Mouse (Mus musculus) CH12.LX (cell line): ENCODE data around the gene Hps4. TPM values are rescaled to one million over a fixed set of nuclear protein-coding genes. Genes with fewer than 3 reads are reported as not detected.
A peak's percentile ranks its signal among the peaks of the same experiment; 100 is the strongest.

ENCODE experiments used
- DNase-seq: peaks from one replicate; pipeline ENCODE4 v3.0.0-alpha.2; 2013; ENCODE audit errors: extremely low read depth
- H3K27ac ChIP-seq: 2 replicates; pipeline ENCODE4 v1.5.1; 2012; ENCODE audit warnings: low read depth, mild to moderate bottlenecking, control low read depth, moderate library complexity; ENCODE audit not compliant: insufficient read depth
- H3K27me3 ChIP-seq: replicated peaks from 2 replicates; pipeline ENCODE3; 2012; ENCODE audit warnings: inconsistent platforms
- H3K36me3 ChIP-seq, 2 experiments: replicated peaks in 1 of 2; 2 replicates each; pipeline versions ENCODE3 to v1.6.1; 2012; ENCODE audit warnings: inconsistent platforms in 1 of 2, low read length in 1 of 2, mild to moderate bottlenecking in 1 of 2, mixed read lengths in 1 of 2, moderate library complexity in 1 of 2; ENCODE audit not compliant: control insufficient read depth in 1 of 2, insufficient read depth in 1 of 2
- H3K4me1 ChIP-seq, 2 experiments: 2 replicates each; pipeline ENCODE4 v1.6.1; 2012; ENCODE audit warnings: inconsistent platforms in 1 of 2, moderate library complexity in 1 of 2; ENCODE audit not compliant: insufficient read depth in 2 of 2, control insufficient read depth in 1 of 2
- H3K4me2 ChIP-seq: 2 replicates; pipeline ENCODE4 v1.6.1; 2012; ENCODE audit warnings: low read depth, mild to moderate bottlenecking, control low read depth; ENCODE audit not compliant: poor library complexity, insufficient read depth, severe bottlenecking
- H3K4me3 ChIP-seq, 3 experiments: fragments of 150-350 bp in 1 of 3; sonication (generic) in 1 of 3; replicated peaks in 1 of 3; 2 replicates each; pipeline versions ENCODE3 to v1.5.1; 2011 to 2012; ENCODE audit warnings: low read depth in 2 of 3, low read length in 2 of 3, mild to moderate bottlenecking in 2 of 3, moderate library complexity in 2 of 3, control low read depth in 1 of 3, improper control_type of control experiment in 1 of 3, inconsistent platforms in 1 of 3, mixed read lengths in 1 of 3; ENCODE audit not compliant: poor library complexity in 1 of 3
- H3K79me2 ChIP-seq: replicated peaks from 2 replicates; pipeline ENCODE4 v1.6.1; 2012; ENCODE audit warnings: mild to moderate bottlenecking, moderate library complexity; ENCODE audit not compliant: control insufficient read depth, poor library complexity, insufficient read depth, severe bottlenecking; ENCODE audit errors: extremely low read depth
- H3K9ac ChIP-seq: 2 replicates; pipeline ENCODE4 v1.6.1; 2012; ENCODE audit warnings: low read depth, mild to moderate bottlenecking, control low read depth, moderate library complexity; ENCODE audit not compliant: insufficient read depth
- H3K9me3 ChIP-seq: replicated peaks from 2 replicates; pipeline ENCODE3; 2012; ENCODE audit warnings: low read length, inconsistent platforms, mixed read lengths
- CHD1 ChIP-seq: IDR thresholded peaks from 2 replicates; pipeline ENCODE4 v1.6.1; 2012; ENCODE audit warnings: low read depth, low read length, improper control_type of control experiment, inconsistent platforms
- CTCF ChIP-seq, 2 experiments: IDR thresholded peaks in 1 of 2; conservative IDR thresholded peaks in 1 of 2; 2 replicates each; pipeline ENCODE4 v1.5.1; 2011 to 2012; ENCODE audit warnings: low read depth in 2 of 2, low read length in 2 of 2, improper control_type of control experiment in 1 of 2, inconsistent platforms in 1 of 2, mild to moderate bottlenecking in 1 of 2, moderate library complexity in 1 of 2
- E2F4 ChIP-seq: IDR thresholded peaks from 2 replicates; pipeline ENCODE4 v1.6.1; 2011; ENCODE audit warnings: low read depth, low read length, improper control_type of control experiment; ENCODE audit not compliant: insufficient replicate concordance
- GABPA ChIP-seq: IDR thresholded peaks from 2 replicates; pipeline ENCODE4 v1.6.1; 2012; ENCODE audit warnings: low read depth, low read length, improper control_type of control experiment, inconsistent platforms; ENCODE audit not compliant: insufficient replicate concordance
- HCFC1 ChIP-seq: IDR thresholded peaks from 2 replicates; pipeline ENCODE4 v1.6.1; 2012; ENCODE audit warnings: low read depth, mild to moderate bottlenecking, inconsistent platforms, low read length, improper control_type of control experiment
- IRF4 ChIP-seq: IDR thresholded peaks from 2 replicates; pipeline ENCODE4 v1.6.1; 2014; ENCODE audit warnings: low read depth, mild to moderate bottlenecking, inconsistent platforms, low read length, improper control_type of control experiment
- JUN ChIP-seq: IDR thresholded peaks from 2 replicates; pipeline ENCODE4 v1.6.1; 2011; ENCODE audit warnings: low read depth, mild to moderate bottlenecking, low read length, improper control_type of control experiment, moderate library complexity; ENCODE audit not compliant: insufficient read depth
- MAX ChIP-seq: IDR thresholded peaks from 2 replicates; pipeline ENCODE4 v1.6.1; 2011; ENCODE audit warnings: low read length, improper control_type of control experiment
- MAZ ChIP-seq: IDR thresholded peaks from 2 replicates; pipeline ENCODE4 v1.6.1; 2012; ENCODE audit warnings: low read depth, mild to moderate bottlenecking, inconsistent platforms, low read length, improper control_type of control experiment, moderate library complexity
- MEF2A ChIP-seq: IDR thresholded peaks from 2 replicates; pipeline ENCODE4 v1.6.1; 2014; ENCODE audit warnings: low read depth, mild to moderate bottlenecking, inconsistent platforms, low read length, improper control_type of control experiment, borderline replicate concordance
- MXI1 ChIP-seq: IDR thresholded peaks from 2 replicates; pipeline ENCODE4 v1.6.1; 2011; ENCODE audit warnings: mild to moderate bottlenecking, low read depth, low read length, improper control_type of control experiment
- MYC ChIP-seq: IDR thresholded peaks from 2 replicates; pipeline ENCODE4 v1.6.1; 2011; ENCODE audit warnings: low read depth, mild to moderate bottlenecking, improper control_type of control experiment, low read length
- NELFE ChIP-seq: IDR thresholded peaks from 2 replicates; pipeline ENCODE4 v1.6.1; 2011; ENCODE audit warnings: low read depth, low read length, improper control_type of control experiment
- RAD21 ChIP-seq: IDR thresholded peaks from 2 replicates; pipeline ENCODE4 v1.6.1; 2011; ENCODE audit warnings: low read depth, mild to moderate bottlenecking, low read length, improper control_type of control experiment, moderate library complexity
- RCOR1 ChIP-seq: conservative IDR thresholded peaks from 2 replicates; pipeline ENCODE4 v1.6.1; 2012; ENCODE audit warnings: low read depth, mild to moderate bottlenecking, inconsistent platforms, low read length, improper control_type of control experiment
- SIN3A ChIP-seq: IDR thresholded peaks from 2 replicates; pipeline ENCODE4 v1.6.1; 2012; ENCODE audit warnings: low read length, improper control_type of control experiment, inconsistent platforms
- SMC3 ChIP-seq: IDR thresholded peaks from 2 replicates; pipeline ENCODE4 v1.6.1; 2011; ENCODE audit warnings: low read depth, low read length, improper control_type of control experiment
- TCF12 ChIP-seq: IDR thresholded peaks from 2 replicates; pipeline ENCODE4 v1.6.1; 2014; ENCODE audit warnings: low read depth, mild to moderate bottlenecking, inconsistent platforms, low read length, improper control_type of control experiment
- UBTF ChIP-seq: IDR thresholded peaks from 2 replicates; pipeline ENCODE4 v1.6.1; 2012; ENCODE audit warnings: low read depth, mild to moderate bottlenecking, inconsistent platforms, low read length, improper control_type of control experiment, moderate library complexity
- USF1 ChIP-seq: IDR thresholded peaks from 2 replicates; pipeline ENCODE4 v1.6.1; 2014; ENCODE audit warnings: low read depth, mild to moderate bottlenecking, inconsistent platforms, low read length, improper control_type of control experiment
- ZC3H11A ChIP-seq: IDR thresholded peaks from 2 replicates; pipeline ENCODE4 v1.6.1; 2012; ENCODE audit warnings: low read depth, mild to moderate bottlenecking, inconsistent platforms, low read length, improper control_type of control experiment
- ZNF384 ChIP-seq: IDR thresholded peaks from 2 replicates; pipeline ENCODE4 v1.6.1; 2012; ENCODE audit warnings: low read depth, low read length, improper control_type of control experiment, inconsistent platforms
- dilution Hi-C: fragments of 300-500 bp; cut with MboI; formaldehyde crosslinking; loops from 2 replicates; pipeline ENCODE4 v1.14.3; 2020; ENCODE audit warnings: low sequenced_read_pairs; ENCODE audit not compliant: extremely low pct_unique_long_range_greater_than_20kb, extremely low pct_ligation_motif_present
- in situ Hi-C: fragments of 300-500 bp; cut with MboI; formaldehyde crosslinking; loops from 3 replicates; pipeline ENCODE4 v1.14.3; 2019; ENCODE audit warnings: low sequenced_read_pairs, low pct_ligation_motif_present, low pct_unique_long_range_greater_than_20kb, mixed read lengths
- polyA plus RNA-seq: library from polyadenylated mRNA; unstranded; fragments of >175 nt; gene quantifications from 2 replicates; pipeline ENCODE4 v1.2.1, GENCODE M21; 2012; ENCODE audit warnings: low read depth; ENCODE audit not compliant: insufficient read length
- total RNA-seq, 2 experiments: library from RNA; depleted of rRNA; stranded (reverse); fragments of 300-350 nt in 1 of 2; fragments of >200 nt in 1 of 2; gene quantifications; 2 replicates each; pipeline ENCODE4 v1.2.3; 2012 to 2014

Hps4 gene
- total and polyA plus RNA-seq, 3 experiments: 10.0 to 23.0 (median 18.3) TPM

DNA sequence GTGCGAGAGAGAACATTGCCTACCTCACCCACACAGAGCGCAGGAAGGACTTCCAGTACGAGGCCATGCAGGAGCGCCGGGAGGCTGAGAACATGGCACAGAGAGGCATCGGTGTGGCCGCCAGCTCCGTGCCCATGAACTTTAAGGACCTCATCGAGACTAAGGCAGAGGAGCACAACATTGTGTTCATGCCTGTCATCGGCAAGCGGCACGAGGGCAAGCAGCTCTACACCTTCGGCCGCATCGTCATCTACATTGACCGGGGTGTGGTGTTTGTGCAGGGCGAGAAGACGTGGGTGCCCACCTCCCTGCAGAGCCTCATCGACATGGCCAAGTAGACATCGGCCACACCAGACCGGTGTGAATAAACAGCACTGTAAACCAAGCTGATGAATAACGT lies 5.9 kb upstream of the Hps4 start:
- Histone ChIP-seq H3K4me2 (no peak overlapping the region), H3K4me3 (no peak overlapping the region), H3K79me2 (no peaks in the 10 kb centered on the region; the same call in 1 of the 2 replicates), H3K27ac (no peak overlapping the region), H3K9me3 (no peaks in the 10 kb centered on the region), H3K9ac (no peak overlapping the region), H3K27me3 (no peaks in the 10 kb centered on the region), H3K4me1 (peaks cover 2 to 13% of the 10 kb centered on the region in 2 experiments; a peak in 2 of 4 replicates), H3K36me3 (peaks cover 74 to 88% of the 10 kb centered on the region in 2 experiments)
- dilution Hi-C loops: no loop called here
- no peak for DNase-seq
- in situ Hi-C loops: no loop called here
- TF ChIP-seq RCOR1 (no peak), IRF4 (no peak), ZNF384 (no peak), NELFE (no peak), SMC3 (no peak), MXI1 (no peak), MYC (no peak)

DNA sequence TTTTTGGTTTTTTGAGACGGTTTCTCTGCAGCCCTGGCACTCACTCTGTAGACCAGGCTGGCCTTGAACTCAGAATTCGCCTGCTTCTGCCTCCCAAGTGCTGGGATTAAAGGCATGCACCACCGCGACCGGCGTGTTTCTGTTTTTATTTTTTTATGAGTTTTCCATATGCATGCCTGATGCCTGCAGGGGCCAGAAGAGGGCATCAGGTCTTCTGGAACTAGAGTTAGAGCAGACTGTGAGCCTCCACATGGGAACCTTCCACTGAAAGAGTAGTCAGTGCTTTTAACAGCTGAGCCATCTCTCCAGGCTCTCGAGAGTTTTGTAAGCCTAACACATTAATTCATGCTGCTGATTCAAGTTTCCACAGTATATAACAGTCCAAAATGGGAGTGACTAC lies 3.7 kb upstream of the Hps4 start:
- Histone ChIP-seq H3K9ac (no peak overlapping the region), H3K79me2 (peaks cover 7% of the 10 kb centered on the region), H3K27ac (no peak overlapping the region), H3K27me3 (no peaks in the 10 kb centered on the region), H3K36me3 (peaks cover 52 to 66% of the 10 kb centered on the region in 2 experiments), H3K4me3 (no peak overlapping the region), H3K4me1 (peaks cover 4 to 25% of the 10 kb centered on the region in 2 experiments; a peak in 2 of 4 replicates), H3K4me2 (no peak overlapping the region), H3K9me3 (no peaks in the 10 kb centered on the region)
- in situ Hi-C loops (no loop called here), dilution Hi-C loops (no loop called here)
- DNase-seq: no peak
- TF ChIP-seq USF1 (no peak), MAX (no peak), CTCF (conservative IDR thresholded peaks at IDR 0.05 in 1 of 2, IDR thresholded peaks at IDR 0.05 in 1 of 2; ENCODE audit: low read depth in 2 of 2, low read length in 2 of 2) (0 out of 4 replicates have a peak, but pooled peaks of 1 of the 2 experiments have one; percentile 0), MAZ (no peak), ZNF384 (peak; percentile 42; the same call in 1 of the 2 replicates), UBTF (no peak), JUN (no peak), CHD1 (no peak)

DNA sequence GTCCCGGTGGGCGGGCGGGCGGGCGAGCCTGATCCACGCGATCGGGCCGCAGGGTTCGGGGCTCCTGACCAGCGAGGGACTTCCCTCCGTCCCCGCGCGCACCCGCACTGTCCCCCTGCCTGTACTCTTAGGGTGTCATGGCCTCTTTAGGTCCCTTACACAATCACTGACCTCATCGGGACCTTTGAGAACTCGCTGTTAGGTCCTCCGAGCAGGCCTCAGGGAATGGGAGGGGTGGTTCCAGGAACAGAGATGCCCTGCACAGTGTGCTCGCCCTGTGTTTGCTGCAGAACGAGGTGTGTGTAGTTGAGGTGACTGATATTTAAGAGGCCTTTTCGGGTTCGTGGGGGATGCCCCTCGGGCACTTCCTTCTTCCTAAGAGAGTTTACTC lies 317 bp downstream of the Hps4 start:
- Histone ChIP-seq H3K9me3 (no peaks in the 10 kb centered on the region), H3K79me2 (peaks cover 7% of the 10 kb centered on the region), H3K9ac (peak overlapping the region; percentile 68), H3K36me3 (peaks cover 22 to 62% of the 10 kb centered on the region in 2 experiments), H3K4me2 (peak overlapping the region; percentile 12), H3K4me3 (peak overlapping the region; percentile 98 to 100 (median 99)), H3K4me1 (peaks cover 4 to 42% of the 10 kb centered on the region in 2 experiments; a peak in 2 of 4 replicates), H3K27ac (no peak overlapping the region), H3K27me3 (no peaks in the 10 kb centered on the region)
- dilution Hi-C loops (no loop called here), in situ Hi-C loops (no loop called here)
- DNase-seq: peak; percentile 45
- TF ChIP-seq MAX (no peak), HCFC1 (no peak), NELFE (no peak), MAZ (no peak), ZC3H11A (no peak), IRF4 (no peak), E2F4 (no peak), CTCF (conservative IDR thresholded peaks at IDR 0.05 in 1 of 2, IDR thresholded peaks at IDR 0.05 in 1 of 2; ENCODE audit: low read depth in 2 of 2, low read length in 2 of 2) (no peak), RAD21 (no peak), MEF2A (no peak), SIN3A (no peak; the same call in 1 of the 2 replicates), GABPA (no peak), TCF12 (no peak)
